Mouse (Mus musculus) kidney, adult 2 months (tissue): ENCODE measurements around the gene Cdc20b. TPM values are rescaled to one million over a fixed set of nuclear protein-coding genes. Genes with fewer than 3 reads are reported as not detected.

Experiments used
- DNase-seq: peaks from one replicate; pipeline ENCODE4 v3.0.0; 2021
- H3K27ac ChIP-seq: fragments of 200-500 bp; 2 replicates; pipeline ENCODE4 v1.5.1; 2012; ENCODE audit warnings: low read depth, low read length, control low read depth, inconsistent platforms; ENCODE audit not compliant: insufficient read depth
- H3K27me3 ChIP-seq: fragments of 200-500 bp; replicated peaks from 2 replicates; pipeline ENCODE4 v1.6.1; 2012; ENCODE audit warnings: mild to moderate bottlenecking, moderate library complexity, low read length, inconsistent platforms; ENCODE audit not compliant: control insufficient read depth, insufficient read depth
- H3K36me3 ChIP-seq: fragments of 200-500 bp; 2 replicates; pipeline ENCODE4 v1.6.1; 2012; ENCODE audit warnings: mild to moderate bottlenecking, moderate library complexity, low read length, inconsistent platforms; ENCODE audit not compliant: control insufficient read depth, insufficient read depth
- H3K4me1 ChIP-seq: fragments of 200-500 bp; 2 replicates; pipeline ENCODE4 v1.6.1; 2011; ENCODE audit warnings: low read length; ENCODE audit not compliant: control insufficient read depth, insufficient read depth
- H3K4me3 ChIP-seq: fragments of 200-500 bp; 2 replicates; pipeline ENCODE4 v1.5.1; 2011; ENCODE audit warnings: mild to moderate bottlenecking, low read depth, low read length, control low read depth; ENCODE audit not compliant: insufficient read depth
- CTCF ChIP-seq: fragments of 200-500 bp; conservative IDR thresholded peaks from 2 replicates; pipeline ENCODE4 v1.5.1; 2011; ENCODE audit warnings: low read depth, mild to moderate bottlenecking, control low read depth, low read length, moderate library complexity, mixed read lengths; ENCODE audit not compliant: insufficient read depth, insufficient read length
- POLR2A ChIP-seq: fragments of 200-500 bp; IDR thresholded peaks from one replicate; pipeline ENCODE4 v1.6.1; 2011; ENCODE audit warnings: low read depth, low read length, control low read depth
- WGBS: fragments of 180-500 bp; shearing (Covaris S2); methylation state at CpG from one replicate; pipeline ENCODE4 v1.1.7; 2018; 5-methylcytosine and 5-hydroxymethylcytosine counted together
- polyA plus RNA-seq: library from polyadenylated mRNA; depleted of rRNA; stranded (reverse); fragments of >200 nt; gene quantifications from 2 replicates; pipeline ENCODE4 v1.2.3, GENCODE M21; 2012

Gene Cdc20b
- polyA plus RNA-seq, 1 experiment = not detected

DNA sequence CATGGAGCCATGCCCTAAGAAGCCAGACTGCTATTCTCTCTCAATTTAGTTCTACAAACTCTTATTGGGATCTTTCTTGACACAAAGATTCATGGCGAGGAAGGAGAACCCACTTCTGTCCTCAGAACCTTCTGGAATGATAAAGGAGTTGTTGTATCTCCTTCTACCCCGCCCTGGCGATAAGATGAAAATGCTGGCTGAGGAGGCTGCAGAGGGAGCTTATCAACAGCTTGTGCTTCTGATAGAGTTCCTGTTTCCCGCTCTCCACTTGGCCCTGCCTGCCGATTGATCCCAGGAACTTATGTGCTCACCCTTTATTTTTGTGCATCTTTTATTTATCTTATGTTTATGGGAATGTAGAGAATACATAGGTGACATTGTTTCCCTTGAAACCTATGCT lies 49.8 kb downstream of the Cdc20b start:
- no peak for DNase-seq
- Histone ChIP-seq H3K27ac (no peak overlapping the region), H3K4me3 (no peak overlapping the region), H3K27me3 (no peaks in the 10 kb centered on the region), H3K4me1 (no peaks in the 10 kb centered on the region), H3K36me3 (no peaks in the 10 kb centered on the region)
- WGBS = 76% methylated on average over 5 of the region's 5 CpGs
- no peak for TF ChIP-seq POLR2A
- no peak for TF ChIP-seq CTCF

DNA sequence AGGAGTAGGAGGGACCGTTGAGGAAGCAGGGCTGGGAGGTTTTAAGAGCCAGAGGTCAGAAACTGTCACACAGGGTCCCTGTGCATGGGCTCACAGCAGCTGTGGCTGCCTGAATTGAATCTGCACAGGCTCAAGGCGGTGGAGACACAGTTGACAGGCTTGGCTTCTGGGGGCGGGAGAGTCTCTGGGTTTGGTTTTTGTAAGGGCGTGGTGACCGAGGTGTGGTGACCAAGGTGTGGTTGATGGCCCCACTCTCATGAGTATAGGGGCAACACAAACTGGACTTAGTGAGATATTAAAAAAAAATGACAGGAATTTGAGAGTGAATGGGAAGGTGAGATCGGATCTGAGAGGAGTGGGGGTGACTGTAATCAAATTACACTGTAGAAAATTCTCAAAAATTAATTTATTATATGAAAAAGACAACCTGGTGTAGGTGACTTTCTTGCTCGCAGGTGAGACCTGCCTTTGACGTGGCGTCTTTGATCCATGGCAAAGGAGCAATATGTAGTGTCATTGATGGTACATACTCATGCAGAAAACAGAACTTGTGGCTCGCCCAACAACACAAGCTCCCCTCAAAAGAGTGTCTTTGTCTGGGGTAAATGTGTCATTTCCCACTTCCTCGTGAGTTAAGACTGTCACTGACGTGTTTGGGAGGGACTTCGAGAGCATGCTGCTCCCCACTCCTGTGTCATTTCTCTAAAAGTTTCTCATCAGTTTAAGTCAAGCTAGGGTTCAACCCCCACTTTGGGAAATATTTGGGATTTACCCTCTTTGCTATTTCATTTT lies 52.5 kb downstream of the Cdc20b start:
- Histone ChIP-seq H3K4me1 (no peaks in the 10 kb centered on the region), H3K27me3 (no peaks in the 10 kb centered on the region), H3K4me3 (no peak overlapping the region), H3K36me3 (no peaks in the 10 kb centered on the region), H3K27ac (no peak overlapping the region)
- no peak for TF ChIP-seq POLR2A
- TF ChIP-seq CTCF = no peak
- no peak for DNase-seq
- 80% methylated on average over 13 of the region's 13 CpGs for WGBS

DNA sequence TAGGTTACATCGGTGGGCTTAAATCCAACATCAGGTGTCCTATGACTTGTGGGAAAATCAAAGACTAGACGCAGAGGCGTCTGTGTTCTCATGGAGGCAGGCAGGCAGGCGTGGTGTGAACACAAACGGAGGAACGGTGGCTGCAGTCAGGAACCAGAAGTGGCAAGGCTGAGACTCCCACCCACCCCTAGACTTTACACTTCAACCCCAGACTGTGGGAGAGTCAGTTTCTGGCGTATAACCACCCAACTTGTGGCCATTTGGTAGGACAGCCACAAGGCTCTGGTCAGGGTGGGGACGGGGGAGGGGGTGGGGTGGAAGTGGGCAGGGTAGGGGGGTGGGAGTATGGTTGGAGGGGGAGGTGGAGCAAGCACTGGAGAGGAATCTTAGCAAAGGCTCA lies 55.6 kb downstream of the Cdc20b start:
- DNase-seq = no peak
- WGBS = 35% methylated on average over 8 of the region's 8 CpGs
- no peak overlapping the region for H3K4me3 ChIP-seq

DNA sequence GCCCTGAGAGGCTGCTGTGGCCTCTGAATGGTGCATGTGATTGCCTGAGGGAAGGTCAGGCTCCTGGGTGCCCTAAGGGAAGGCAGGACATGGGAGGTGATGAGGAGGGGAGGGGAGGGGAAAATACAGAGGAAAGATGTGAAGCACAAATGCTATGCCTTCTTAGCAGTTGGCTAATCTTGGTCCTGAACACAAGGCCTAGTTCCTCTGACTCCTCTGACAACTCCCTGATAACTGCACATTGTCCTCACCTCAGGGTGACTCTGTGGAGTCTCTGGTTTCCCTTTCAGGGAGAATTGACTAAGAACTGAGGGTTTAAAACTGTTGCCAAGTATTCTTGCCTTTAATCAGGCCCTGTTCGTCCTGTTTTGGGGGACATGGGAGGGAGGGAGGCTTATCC lies 59.7 kb downstream of the Cdc20b start:
- TF ChIP-seq CTCF = no peak
- no peak for TF ChIP-seq POLR2A
- Histone ChIP-seq H3K27ac (no peak overlapping the region), H3K4me3 (no peak overlapping the region), H3K27me3 (no peaks in the 10 kb centered on the region; the same call in 1 of the 2 replicates), H3K36me3 (no peaks in the 10 kb centered on the region), H3K4me1 (no peaks in the 10 kb centered on the region)
- 69% methylated on average over 1 of the region's 1 CpGs for WGBS
- no peak for DNase-seq

More for the DNA sequence above, 55.6 kb downstream of the Cdc20b start:
- H3K27me3 ChIP-seq = no peaks in the 10 kb centered on the region
- TF ChIP-seq POLR2A (no peak), CTCF (no peak)
- no peak overlapping the region for H3K27ac ChIP-seq
- no peaks in the 10 kb centered on the region for H3K36me3 ChIP-seq
- H3K4me1 ChIP-seq = no peaks in the 10 kb centered on the region

DNA sequence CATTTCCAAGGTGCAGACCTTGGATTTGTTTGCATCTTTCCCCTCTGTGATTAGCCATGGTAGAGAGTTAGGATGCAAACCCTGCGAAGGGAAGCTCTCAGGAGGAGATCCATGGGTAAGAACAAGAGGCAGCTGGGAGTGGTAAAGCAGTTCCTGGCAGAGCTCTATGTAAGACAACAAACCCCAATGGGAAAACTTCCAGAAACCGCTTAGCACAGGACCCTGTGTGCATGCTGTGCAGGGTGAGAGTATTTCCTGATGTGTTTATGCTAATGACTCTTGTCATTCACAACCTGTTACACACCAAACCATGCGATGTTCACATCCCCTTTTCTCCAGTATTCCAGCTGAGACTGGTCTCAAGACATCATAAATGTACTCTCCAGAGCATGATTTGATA lies 62.1 kb downstream of the Cdc20b start:
- no peak overlapping the region for H3K27ac ChIP-seq
- no peak for DNase-seq
- WGBS = 68% methylated on average over 3 of the region's 3 CpGs
- TF ChIP-seq POLR2A (no peak), CTCF (no peak)
- no peaks in the 10 kb centered on the region; the same call in 1 of the 2 replicates for H3K27me3 ChIP-seq
- H3K4me1 ChIP-seq = no peaks in the 10 kb centered on the region
- no peak overlapping the region for H3K4me3 ChIP-seq
- H3K36me3 ChIP-seq = no peaks in the 10 kb centered on the region

DNA sequence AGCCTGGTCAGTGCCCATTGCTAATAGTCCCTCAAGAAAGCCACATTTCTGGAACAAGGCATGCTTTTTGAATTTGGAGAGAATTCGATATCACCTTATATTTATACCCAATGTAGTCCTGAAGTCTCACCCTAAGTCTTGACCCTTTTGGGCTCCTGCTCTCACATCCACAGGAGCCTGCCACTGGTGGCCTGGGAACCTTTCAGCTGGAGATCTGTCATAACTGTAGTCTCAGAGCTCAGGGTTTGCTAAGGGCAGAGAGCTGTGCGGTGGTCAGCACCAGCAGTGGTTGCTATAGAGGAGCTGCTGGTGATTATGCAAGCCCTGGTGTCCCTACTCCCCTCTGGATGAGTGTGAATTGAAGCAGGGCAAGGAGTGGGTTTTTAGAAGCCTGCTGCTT lies 63.5 kb downstream of the Cdc20b start:
- no peak for TF ChIP-seq CTCF
- TF ChIP-seq POLR2A = no peak
- 94% methylated on average over 2 of the region's 2 CpGs for WGBS
- Histone ChIP-seq H3K27ac (no peak overlapping the region), H3K4me3 (no peak overlapping the region), H3K4me1 (no peaks in the 10 kb centered on the region), H3K36me3 (no peaks in the 10 kb centered on the region), H3K27me3 (no peaks in the 10 kb centered on the region; the same call in 1 of the 2 replicates)
- DNase-seq = no peak

DNA sequence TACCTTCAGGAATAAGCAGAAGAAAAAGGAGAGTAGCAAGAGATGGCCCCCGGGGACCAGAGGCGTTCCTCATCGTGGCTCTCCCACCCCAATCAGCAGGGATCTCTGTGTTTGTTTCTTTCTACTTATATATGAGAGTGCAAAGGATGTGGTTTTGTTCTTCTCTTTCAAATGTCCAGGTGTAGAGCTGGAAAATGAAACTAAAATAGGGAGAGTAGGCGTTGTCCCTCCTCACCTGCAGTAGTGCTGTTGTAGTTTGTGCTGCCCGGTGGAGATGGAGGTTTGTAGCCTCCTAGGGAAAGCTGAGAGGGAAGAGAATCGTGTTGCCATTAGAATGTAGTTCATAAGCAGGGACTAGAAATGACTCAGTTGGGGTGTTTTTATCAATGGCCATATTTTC lies 66.0 kb downstream of the Cdc20b start, which contains the start of gene Gzma:
Gzma (minus strand) TSS at position 103 of the 400 bp plus-strand sequence.
- Histone ChIP-seq H3K4me1 (no peaks in the 10 kb centered on the region), H3K4me3 (no peak within 1 kb of the TSS), H3K27me3 (no peaks in the 10 kb centered on the region; the same call in 1 of the 2 replicates), H3K27ac (no peak within 1 kb of the TSS), H3K36me3 (no peaks in the 10 kb centered on the region)
- no peak for TF ChIP-seq POLR2A
- TF ChIP-seq CTCF = no peak
- WGBS = 89% methylated on average over 6 of the region's 6 CpGs
- DNase-seq = no peak
